Mouse (Mus musculus): ENCODE data around the gene Hist1h3d. TPM values are rescaled to one million over a fixed set of nuclear protein-coding genes. Genes with fewer than 3 reads are reported as not detected.
A peak's percentile ranks its signal among the peaks of the same experiment; 100 is the strongest.

Hist1h3d gene
- total and polyA plus RNA-seq, 3 experiments = 0.94 to 182 (median 13.5) TPM

DNA sequence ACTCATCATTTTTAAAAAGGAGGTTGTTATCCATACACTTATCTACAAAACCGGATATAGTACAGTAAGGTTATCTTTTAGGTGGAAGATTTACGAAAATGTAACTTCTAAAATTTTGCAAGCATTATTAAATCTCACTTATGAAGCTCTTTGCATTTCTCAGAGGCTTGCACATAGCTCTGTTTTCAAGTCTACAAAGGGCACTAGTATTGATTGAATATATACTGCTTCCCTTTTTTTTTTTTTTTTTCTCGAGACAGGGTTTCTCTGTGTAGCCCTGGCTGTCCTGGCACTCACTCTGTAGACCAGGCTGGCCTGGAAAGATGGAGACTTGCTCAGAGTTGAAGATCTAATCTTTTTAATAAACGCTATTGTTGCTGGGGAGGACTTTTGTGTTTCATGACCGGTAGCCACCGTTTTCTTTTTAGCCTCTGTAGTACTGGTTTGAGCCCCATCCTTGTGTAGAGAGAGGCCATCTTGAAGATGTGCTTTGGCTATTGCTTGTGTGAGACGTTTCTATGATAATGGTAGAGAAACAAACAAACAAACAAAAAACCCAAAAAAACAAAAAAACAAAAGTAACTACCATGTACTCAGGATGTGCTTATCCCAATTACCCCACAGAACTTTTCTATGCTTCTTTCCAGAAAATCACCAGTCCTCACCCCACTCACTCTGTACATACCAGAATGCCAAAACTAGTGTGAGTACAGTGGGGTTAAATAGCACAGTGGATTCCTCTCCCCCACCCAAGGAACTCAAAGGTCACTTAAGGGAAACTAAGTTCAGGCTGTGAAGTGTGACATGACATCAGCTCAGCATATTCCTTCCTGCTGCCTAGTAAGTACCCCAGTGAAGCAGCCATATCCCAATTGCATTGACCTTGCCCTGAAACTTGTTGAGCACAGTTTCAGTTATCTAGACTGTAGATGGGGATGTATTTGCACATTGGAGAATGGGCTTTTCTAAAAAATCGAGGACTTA lies 23.3 kb upstream of the Hist1h3d start:
- peak overlapping the region in 1 of 3 experiments; percentile 5 for H3K4me3 ChIP-seq (replicated peaks in 1 of 3; ENCODE audit: low read depth in 2 of 3, low read length in 2 of 3, poor library complexity in 1 of 3)

DNA sequence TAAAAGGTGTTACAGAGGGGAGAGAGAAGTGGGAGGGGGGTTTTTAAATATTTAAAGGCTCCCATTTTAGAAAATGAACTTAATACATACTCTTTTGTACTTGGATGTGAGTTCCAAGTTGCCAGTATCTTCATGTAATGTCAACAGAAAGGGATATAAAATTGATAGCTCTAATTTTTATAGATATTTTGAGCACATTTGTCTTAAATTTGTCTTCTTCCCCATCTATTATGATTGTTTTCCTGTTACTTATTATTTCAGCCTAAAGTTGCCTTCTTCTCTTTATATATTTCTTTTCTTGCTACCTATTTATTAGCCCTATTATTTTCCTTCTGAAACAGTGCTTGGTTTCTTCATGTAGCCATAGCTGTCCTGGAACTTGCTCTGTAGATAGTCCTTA lies 22.6 kb upstream of the Hist1h3d start, which contains the start of gene Hist1h1d:
TSS of gene Hist1h1d (plus strand) at position 301 of the 400 bp plus-strand sequence.
- TF ChIP-seq HCFC1 (IDR thresholded peaks at IDR 0.05; ENCODE audit: low read depth, low read length) = no peak
- no peak for TF ChIP-seq ZNF384 (IDR thresholded peaks at IDR 0.05; ENCODE audit: low read depth, low read length)
- TF ChIP-seq MAFK (IDR thresholded peaks at IDR 0.05; ENCODE audit: insufficient replicate concordance, low read length) = no peak
- no peak for TF ChIP-seq MAX (IDR thresholded peaks at IDR 0.05; ENCODE audit: low read length)
- TF ChIP-seq RAD21 (IDR thresholded peaks at IDR 0.05; ENCODE audit: low read depth, low read length) = no peak
- no peak for TF ChIP-seq JUN (IDR thresholded peaks at IDR 0.05; ENCODE audit: insufficient read depth, low read depth, low read length)
- no peak for TF ChIP-seq MEF2A (IDR thresholded peaks at IDR 0.05; ENCODE audit: borderline replicate concordance, low read depth, low read length)
- TF ChIP-seq TBP (conservative IDR thresholded peaks at IDR 0.05; ENCODE audit: low read depth, low read length) = no peak
- H3K27ac ChIP-seq (ENCODE audit: insufficient read depth, low read depth) = peak within 1 kb of the TSS; percentile 75
- H3K9me3 ChIP-seq (replicated peaks; ENCODE audit: low read length) = no peaks in the 10 kb centered on the region
- H3K4me3 ChIP-seq (replicated peaks in 1 of 3; ENCODE audit: low read depth in 2 of 3, low read length in 2 of 3, poor library complexity in 1 of 3) = no peak within 1 kb of the TSS
- in situ Hi-C loops (cut with MboI; ENCODE audit: low pct_ligation_motif_present, low pct_unique_long_range_greater_than_20kb, low sequenced_read_pairs) (loop anchor here (25.0 kb wide), 1 partner anchor 1816 kb away; the partner anchor contains the start of gene Hist1h4j), dilution Hi-C loops (cut with MboI; ENCODE audit: extremely low pct_ligation_motif_present, extremely low pct_unique_long_range_greater_than_20kb, low sequenced_read_pairs) (no loop called here)
- no peaks in the 10 kb centered on the region for H3K27me3 ChIP-seq (replicated peaks)
- DNase-seq (ENCODE audit: extremely low read depth) = no peak
- peaks cover 4 to 28% of the 10 kb centered on the region in 2 experiments; a peak in 3 of 4 replicates for H3K4me1 ChIP-seq (ENCODE audit: control insufficient read depth in 1 of 2, insufficient read depth in 2 of 2)
- no peaks in the 10 kb centered on the region for H3K36me3 ChIP-seq (replicated peaks in 1 of 2; ENCODE audit: control insufficient read depth in 1 of 2, insufficient read depth in 1 of 2, low read length in 1 of 2)
- no peaks in the 10 kb centered on the region for H3K79me2 ChIP-seq (replicated peaks; ENCODE audit: control insufficient read depth, extremely low read depth, insufficient read depth, poor library complexity, severe bottlenecking)
- H3K9ac ChIP-seq (ENCODE audit: insufficient read depth, low read depth) = peak within 1 kb of the TSS; percentile 65; the same call in 1 of the 2 replicates
- H3K4me2 ChIP-seq (ENCODE audit: insufficient read depth, low read depth, poor library complexity, severe bottlenecking) = peak within 1 kb of the TSS; percentile 22; the same call in 1 of the 2 replicates

More for the DNA sequence above, 23.3 kb upstream of the Hist1h3d start:
- Histone ChIP-seq H3K4me1 (ENCODE audit: control insufficient read depth in 1 of 2, insufficient read depth in 2 of 2) (peaks cover 4 to 25% of the 10 kb centered on the region in 2 experiments; a peak in 3 of 4 replicates), H3K4me2 (ENCODE audit: insufficient read depth, low read depth, poor library complexity, severe bottlenecking) (peak overlapping the region; percentile 51), H3K36me3 (replicated peaks in 1 of 2; ENCODE audit: control insufficient read depth in 1 of 2, insufficient read depth in 1 of 2, low read length in 1 of 2) (no peaks in the 10 kb centered on the region), H3K27ac (ENCODE audit: insufficient read depth, low read depth) (peak overlapping the region; percentile 98), H3K27me3 (replicated peaks) (no peaks in the 10 kb centered on the region), H3K9me3 (replicated peaks; ENCODE audit: low read length) (no peaks in the 10 kb centered on the region), H3K79me2 (replicated peaks; ENCODE audit: control insufficient read depth, extremely low read depth, insufficient read depth, poor library complexity, severe bottlenecking) (no peaks in the 10 kb centered on the region), H3K9ac (ENCODE audit: insufficient read depth, low read depth) (peak overlapping the region; percentile 65)
- in situ Hi-C loops (cut with MboI; ENCODE audit: low pct_ligation_motif_present, low pct_unique_long_range_greater_than_20kb, low sequenced_read_pairs) = loop anchor here (25.0 kb wide), 1 partner anchor 1815 kb away; the partner anchor contains the start of gene Hist1h4j
- dilution Hi-C loops (cut with MboI; ENCODE audit: extremely low pct_ligation_motif_present, extremely low pct_unique_long_range_greater_than_20kb, low sequenced_read_pairs) = no loop called here
- DNase-seq (ENCODE audit: extremely low read depth) = no peak
- no peak for TF ChIP-seq KAT2A (IDR thresholded peaks at IDR 0.05; ENCODE audit: insufficient replicate concordance, low read length)
- TF ChIP-seq USF1 (IDR thresholded peaks at IDR 0.05; ENCODE audit: low read depth, low read length) = no peak
- peak; percentile 36; the same call in 1 of the 2 replicates for TF ChIP-seq EP300 (IDR thresholded peaks at IDR 0.05; ENCODE audit: low read length)
- TF ChIP-seq MAZ (IDR thresholded peaks at IDR 0.05; ENCODE audit: low read depth, low read length) = no peak
- no peak for TF ChIP-seq POLR2A (IDR thresholded peaks at IDR 0.05; ENCODE audit: low read depth, low read length)
- no peak for TF ChIP-seq BHLHE40 (IDR thresholded peaks at IDR 0.05; ENCODE audit: low read depth, low read length)
- TF ChIP-seq POLR2AphosphoS2 (IDR thresholded peaks at IDR 0.05; ENCODE audit: low read depth, low read length) = no peak
- TF ChIP-seq JUN (IDR thresholded peaks at IDR 0.05; ENCODE audit: insufficient read depth, low read depth, low read length) = no peak
- TF ChIP-seq MAX (IDR thresholded peaks at IDR 0.05; ENCODE audit: low read length) = no peak; the same call in 1 of the 2 replicates
- no peak for TF ChIP-seq ETS1 (conservative IDR thresholded peaks at IDR 0.05; ENCODE audit: low read depth, low read length)
- TF ChIP-seq RAD21 (IDR thresholded peaks at IDR 0.05; ENCODE audit: low read depth, low read length) = no peak
- no peak for TF ChIP-seq E2F4 (IDR thresholded peaks at IDR 0.05; ENCODE audit: insufficient replicate concordance, low read depth, low read length)
- TF ChIP-seq MXI1 (IDR thresholded peaks at IDR 0.05; ENCODE audit: low read depth, low read length) = no peak
- TF ChIP-seq CHD1 (IDR thresholded peaks at IDR 0.05; ENCODE audit: low read depth, low read length) = no peak
- TF ChIP-seq TCF12 (IDR thresholded peaks at IDR 0.05; ENCODE audit: low read depth, low read length) = no peak
- TF ChIP-seq ZNF384 (IDR thresholded peaks at IDR 0.05; ENCODE audit: low read depth, low read length) = peak; percentile 91
- TF ChIP-seq HCFC1 (IDR thresholded peaks at IDR 0.05; ENCODE audit: low read depth, low read length) = no peak

All from CH12.LX (cell line).